Mouse (Mus musculus) gonadal fat pad, adult 2 months (tissue): Measurements from ENCODE around the gene Kazn. TPM values are rescaled to one million over a fixed set of nuclear protein-coding genes. Genes with fewer than 3 reads are reported as not detected.

Source experiments
- DNase-seq: peaks from one replicate; pipeline ENCODE4 v3.0.0-alpha.2; 2012; ENCODE audit warnings: low read depth
- polyA plus RNA-seq: library from polyadenylated mRNA; depleted of rRNA; stranded (reverse); fragments of >200 nt; gene quantifications from 2 replicates; pipeline ENCODE4 v1.2.3, GENCODE M21; 2012

Gene Kazn
- polyA plus RNA-seq, 1 experiment: 28.0 TPM

DNA sequence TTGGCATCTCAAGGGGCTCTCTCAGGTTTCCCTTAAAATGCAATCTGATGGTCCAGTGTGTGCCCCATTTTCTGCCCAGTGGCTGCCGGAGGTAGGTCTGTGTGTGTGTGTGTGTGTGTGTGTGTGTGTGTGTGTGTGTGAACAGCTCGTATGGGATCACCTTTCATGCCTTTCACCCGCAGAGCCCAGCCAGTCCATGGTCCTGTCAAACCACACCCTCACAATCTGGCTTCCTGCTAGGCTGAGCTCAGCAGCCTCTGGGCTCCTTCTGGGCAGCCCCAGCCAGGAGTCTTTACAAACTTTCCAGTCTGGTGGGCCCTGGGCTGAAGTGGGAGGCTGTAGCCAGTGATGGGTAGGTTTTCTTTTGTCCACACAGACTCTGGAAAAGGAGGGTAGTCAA lies 75.3 kb downstream of the Kazn start:
- DNase-seq: no peak

DNA sequence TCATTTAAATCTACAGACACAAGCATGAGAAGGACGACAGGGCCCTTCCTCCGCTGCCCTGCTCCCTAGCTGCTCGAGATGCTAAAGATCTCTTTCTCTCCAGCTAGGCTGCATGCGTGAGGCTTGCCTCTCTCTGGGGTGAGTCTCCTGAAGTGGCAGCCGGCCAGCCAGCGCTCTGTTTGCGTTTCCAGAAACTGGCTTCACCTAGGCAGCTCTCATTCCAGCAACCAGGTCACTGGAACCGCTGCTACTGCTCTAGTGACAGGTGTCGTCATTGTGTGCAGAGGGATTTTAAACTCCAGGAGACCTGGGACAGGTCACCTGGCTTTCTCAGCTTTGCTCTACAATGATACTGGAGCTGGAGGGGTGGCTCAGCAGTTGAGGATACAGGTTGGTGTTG lies 76.5 kb downstream of the Kazn start:
- DNase-seq: no peak

DNA sequence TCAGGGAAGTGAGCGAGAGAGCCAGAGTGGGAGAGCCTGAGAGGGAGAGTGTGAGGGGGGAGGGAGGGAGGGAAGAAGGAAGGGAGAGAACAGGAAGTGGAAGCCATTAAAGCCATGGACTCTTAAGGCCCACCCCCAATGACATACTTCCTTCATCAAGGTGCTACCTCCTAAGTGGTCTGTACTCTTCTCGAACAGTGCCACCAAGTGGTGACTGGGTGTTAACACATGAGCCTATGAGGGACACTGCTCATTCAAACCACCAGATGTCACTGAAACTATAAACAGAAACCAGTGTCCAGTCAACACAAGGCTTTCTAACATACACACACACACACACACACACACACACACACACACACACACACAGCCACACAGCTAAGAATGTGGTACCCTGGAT lies 77.1 kb downstream of the Kazn start:
- DNase-seq: no peak

DNA sequence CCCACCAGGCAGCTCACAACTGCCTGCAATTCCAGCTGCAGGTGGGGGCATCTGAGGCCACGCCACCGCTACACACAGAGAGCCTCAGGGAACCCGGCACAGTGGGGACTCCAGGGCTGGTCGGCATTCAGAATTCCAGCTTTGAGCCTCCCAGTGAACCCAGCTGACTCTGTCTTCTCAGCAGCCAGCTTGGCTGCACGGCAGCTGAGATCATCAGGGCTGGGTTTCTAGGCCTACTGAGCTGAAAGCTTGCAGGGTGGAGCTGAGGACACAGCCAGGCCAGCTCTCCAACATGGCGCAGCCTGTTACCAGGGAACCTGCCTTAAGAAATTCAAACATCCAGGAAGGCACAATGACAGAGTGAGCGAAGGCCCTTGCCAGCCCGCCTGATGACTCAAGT lies 79.2 kb downstream of the Kazn start:
- DNase-seq: no peak

DNA sequence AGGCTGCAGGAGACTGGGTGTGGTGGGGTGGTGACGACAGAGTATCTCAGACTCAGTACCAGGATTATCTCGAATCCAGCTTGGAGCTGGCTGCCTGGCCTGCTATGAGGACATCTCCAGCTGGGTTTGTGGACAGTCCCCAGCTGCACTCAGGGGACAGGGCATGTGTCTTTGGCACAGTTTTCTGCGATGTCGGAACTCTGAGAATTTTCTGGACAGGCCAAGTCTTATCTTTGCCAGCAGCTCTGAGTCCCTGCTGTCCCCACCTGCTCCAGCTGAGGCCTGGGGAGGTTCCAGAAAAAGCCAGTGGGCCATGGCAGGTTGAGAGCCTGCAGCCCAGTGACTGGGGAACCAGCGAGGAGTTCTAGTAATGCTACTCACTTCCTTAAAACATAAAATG lies 82.7 kb downstream of the Kazn start:
- DNase-seq: no peak

DNA sequence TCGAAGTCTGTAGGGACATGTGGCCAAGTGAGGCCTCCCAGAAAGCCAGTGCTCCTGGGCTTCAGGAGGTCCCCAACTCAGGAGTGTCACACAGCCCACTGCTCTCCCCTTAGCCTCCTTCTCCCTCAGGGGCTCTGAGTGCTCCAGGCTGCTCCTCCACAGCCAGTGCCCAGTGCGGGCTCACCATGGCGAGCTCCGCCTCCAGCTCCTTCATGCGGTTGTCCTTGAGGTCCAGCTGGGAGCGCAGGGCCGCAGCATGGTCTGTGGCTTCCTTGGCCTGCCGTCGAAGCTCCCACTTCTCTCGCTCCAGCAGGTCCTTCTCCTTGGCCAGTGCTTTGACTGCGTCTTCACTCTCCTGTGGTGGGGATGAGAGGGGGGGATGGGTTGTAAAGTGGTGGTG lies 85.0 kb downstream of the Kazn start:
- no peak for DNase-seq

DNA sequence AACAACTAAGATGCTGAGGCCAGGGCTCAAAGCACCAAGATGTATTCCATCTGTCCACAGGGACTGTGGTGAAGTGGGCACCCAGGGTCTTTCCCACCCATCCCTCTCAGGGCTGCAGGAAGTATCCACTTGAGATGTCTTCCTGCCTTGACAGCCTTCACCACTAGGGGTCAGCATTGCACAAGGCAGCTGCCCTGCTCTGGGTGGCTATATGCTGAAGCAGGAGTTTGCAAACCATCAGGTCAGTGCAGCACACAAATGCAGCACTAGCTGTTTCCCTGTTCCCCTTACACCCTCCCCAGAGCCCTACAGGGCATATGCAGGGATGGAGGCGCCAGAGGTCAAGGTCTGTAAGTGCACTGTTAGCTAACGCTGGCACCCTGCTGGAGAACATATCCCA lies 85.7 kb downstream of the Kazn start:
- DNase-seq: no peak

DNA sequence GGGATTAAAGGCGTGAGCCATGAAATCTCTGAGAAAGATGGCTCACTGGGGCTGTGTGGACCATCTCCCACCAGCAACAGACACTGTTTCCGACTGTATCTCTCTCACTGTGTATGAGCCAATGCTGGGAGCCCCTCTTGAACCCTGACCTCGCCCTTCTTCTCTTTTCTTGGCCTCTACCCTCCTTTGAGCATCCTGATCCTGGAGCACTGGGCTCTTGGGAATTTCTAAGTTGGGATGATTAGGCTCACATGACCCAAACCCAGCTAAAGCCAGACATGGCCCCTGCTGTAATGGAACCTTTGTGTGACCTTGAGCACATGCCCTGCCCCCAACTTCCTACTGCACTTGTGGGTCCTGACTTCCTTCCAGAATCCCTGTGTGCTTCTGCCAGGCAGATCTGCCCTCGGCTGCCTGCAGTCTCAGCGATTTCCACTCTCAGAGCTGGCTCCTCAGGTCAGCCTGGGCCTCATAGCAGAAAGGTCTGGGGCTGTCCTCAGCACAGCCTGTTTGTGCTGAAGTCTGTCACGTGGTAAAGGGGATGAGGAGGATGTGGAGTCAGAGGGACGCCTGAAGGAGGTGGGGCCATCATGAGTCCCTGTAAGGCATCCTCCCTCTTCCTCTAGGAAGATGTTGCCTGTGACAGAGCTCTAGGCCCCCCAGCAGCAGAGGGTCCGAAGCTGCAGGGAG lies 86.3 kb downstream of the Kazn start:
- no peak for DNase-seq

DNA sequence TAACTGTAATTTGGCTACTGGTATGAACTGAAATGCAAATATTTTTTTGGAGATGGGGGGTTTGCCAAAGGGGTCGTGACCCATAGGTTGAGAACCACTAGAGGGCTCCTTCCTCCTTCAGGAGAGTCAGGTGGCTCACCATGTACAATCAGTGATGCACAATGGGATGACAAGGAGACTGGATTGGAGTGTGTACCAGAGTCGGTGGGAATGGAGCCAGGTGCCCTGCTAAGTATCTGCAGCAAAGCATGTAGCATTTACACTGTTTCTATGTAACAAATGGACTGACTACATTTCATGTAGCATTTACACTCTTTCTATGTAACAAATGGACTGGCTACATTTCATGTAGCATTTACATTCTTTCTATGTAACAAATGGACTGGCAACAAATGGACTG lies 89.1 kb downstream of the Kazn start:
- no peak for DNase-seq

DNA sequence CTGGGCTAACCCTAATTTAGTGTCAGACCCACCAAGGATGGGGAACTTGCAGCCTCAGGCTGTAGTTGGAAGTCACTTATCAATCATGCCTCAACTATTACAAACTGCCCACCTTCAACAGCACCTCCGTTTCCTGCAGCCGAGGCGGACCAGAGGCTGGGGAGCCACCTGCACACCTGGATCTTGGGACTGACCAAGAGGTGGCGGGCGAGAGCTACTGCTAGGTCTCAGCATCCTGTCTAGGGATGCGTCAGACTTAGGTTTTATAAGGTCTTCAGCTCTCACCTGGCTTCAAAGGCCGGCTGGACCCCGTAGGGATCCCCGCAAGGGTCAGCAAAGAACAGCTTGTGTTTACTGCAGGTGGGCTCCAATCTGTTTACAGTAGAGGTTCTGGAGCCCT lies 90.0 kb downstream of the Kazn start:
- no peak for DNase-seq

DNA sequence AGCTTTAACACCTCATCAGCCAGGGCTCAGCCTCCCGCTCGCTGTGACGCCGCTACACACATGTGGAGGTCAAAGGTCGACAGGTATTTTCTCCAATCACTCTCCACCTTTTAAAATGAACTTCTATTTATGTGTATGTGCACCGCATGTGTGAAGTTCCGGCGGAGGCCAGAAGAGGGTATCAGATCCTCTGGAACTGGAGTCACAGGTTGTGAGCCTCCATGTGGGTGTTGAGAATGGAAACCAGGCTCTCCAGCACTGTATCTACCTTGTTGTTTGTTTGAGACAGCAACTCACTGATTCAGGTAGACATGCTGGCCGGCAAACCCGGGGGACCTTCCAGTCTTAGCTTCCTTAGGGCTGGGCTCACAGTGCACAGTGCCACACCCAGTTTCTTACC lies 91.5 kb downstream of the Kazn start:
- no peak for DNase-seq

DNA sequence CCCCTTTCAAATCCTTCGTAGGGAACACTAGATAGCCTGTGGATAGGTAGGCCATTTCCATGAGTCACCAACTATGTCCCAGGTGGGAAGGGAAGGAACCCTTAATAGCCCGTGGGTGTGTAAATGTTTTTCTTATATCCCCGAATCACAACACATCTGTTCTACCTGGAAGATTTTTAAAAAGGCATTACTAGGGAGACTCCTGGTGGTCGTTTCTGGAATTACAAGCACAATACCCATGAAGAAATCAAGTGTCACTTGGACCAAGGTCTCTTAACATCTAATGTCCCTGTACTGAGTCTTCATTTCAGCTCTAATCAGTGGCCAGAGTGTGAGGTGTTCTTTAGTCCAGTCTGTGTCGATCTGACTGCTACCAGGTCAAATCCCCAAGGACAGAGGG lies 95.1 kb downstream of the Kazn start:
- DNase-seq: no peak

DNA sequence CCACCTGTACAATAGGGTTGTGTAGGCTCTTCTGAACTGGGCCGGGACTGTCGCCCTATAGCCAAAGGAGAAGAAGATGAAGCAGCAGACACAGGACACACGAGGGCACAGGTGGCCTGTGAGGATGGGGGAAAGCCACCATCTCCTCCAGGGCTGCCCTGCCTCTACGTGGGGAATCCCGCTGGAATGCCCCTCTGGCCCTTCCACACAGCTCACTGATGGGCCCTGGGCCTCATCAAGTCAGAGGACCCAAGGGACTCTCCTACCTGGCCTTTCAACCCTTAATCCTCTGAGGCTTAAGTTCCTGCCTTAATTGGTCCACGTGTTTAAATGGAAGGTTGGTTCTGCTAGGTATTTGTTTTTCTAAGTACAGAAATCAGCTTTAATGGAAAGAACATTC lies 95.9 kb downstream of the Kazn start:
- DNase-seq: no peak

DNA sequence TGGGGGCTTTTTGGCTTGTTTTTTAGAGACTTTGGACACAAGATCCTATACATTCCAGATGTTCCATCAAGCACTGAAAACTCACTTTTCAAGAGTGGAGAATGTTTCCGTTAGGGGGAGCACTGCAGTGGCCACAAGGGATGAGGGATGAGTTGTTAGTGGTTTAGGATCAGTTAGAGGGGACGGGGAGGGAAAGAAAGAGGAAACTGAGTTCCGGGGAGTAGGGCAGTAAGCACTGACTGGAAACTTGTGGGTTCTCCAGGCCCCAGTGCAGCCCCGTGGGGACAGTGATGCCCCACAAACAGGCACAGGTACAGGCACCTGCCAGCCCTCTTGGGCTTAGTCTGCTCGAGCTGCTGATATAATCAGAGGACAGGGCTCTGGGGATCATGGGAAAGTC lies 99.5 kb downstream of the Kazn start:
- DNase-seq: no peak

DNA sequence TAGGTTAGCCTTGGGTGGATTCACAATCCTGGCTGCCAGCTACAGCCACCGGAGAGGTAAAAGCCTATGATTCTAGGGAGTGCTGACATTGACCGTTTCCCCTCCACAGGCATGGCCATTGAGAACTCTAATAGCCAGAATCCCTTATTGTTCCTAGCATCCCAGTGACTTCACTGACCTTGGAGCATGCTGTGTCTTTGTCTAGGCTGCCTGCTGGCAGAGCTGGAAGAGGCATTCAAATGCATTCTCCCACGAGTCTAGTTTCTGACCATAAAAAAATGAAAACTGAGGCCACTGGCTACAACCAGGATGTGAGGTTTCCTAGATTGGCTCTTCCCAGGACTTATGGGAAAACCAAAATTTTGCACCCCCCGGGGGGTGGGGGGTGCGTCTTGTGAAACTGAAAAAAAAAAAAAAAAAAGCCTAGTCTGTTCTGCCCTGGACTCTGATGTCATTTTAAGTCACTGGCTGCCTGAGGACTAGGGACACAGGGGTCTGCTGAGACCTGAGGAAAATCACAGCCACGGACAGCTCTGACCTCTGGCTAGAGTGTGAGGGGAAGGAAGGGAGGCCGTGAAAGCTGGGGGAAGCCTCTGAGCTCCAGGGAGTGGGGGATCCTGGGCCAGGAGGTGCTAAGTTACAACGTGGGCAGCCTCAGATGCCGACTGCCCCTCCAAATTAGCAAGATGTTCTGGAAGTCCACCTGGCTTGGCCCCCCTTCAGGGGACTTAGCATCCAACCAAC lies 100.7 kb downstream of the Kazn start:
- no peak for DNase-seq

DNA sequence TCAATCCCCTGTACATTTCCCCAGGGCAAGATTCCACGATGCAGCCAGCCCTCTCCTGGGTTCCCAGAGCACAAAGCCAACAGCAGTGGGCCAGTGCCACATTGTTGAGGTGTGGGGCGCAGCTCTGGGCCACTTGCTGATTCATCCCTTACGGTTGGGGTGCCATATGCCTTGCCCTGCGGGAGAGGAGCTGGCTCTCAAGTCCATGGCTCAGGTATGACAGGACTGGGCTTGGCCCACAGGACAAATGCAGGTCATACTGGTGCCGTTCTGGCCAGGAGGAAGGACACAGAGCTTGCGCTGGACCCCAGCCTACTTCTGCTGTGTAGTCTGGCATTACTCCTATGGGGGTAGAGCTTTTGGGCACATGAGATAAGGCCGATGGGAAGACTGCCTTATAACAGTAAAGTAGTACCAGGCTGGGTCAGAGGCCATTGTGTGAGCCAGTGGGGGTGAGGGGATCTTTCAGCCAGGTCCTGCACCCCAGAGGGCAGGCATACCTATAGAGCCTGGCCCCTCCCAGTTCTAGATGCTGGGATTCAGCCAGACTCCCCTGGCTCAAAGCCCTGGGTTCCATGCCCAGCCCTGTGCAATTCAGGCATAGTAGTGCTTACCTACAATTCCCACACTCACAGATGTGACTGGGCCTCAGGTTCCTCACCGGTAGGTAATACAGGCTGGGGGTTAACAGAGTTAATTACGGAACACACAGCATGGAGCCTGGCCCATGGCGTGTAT lies 102.3 kb downstream of the Kazn start:
- no peak for DNase-seq

DNA sequence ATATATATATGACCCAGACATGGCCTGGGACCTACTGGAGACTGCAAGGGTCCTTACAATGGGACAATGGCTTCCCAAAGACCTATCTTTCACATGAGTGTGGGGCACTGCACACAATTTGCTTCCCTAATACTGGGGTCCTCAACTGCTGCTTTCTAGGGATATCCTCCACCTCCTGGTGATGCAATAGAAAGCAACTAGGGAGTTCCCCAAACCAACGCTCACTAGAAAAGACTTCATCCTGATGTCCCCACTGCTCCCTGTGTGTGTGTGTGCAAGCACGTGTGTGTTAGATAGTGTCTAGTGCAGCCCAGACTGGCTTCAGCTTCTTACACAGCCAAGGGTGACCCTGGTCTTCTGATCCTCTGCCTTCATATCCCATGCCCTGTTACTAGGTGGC lies 103.7 kb downstream of the Kazn start:
- no peak for DNase-seq

DNA sequence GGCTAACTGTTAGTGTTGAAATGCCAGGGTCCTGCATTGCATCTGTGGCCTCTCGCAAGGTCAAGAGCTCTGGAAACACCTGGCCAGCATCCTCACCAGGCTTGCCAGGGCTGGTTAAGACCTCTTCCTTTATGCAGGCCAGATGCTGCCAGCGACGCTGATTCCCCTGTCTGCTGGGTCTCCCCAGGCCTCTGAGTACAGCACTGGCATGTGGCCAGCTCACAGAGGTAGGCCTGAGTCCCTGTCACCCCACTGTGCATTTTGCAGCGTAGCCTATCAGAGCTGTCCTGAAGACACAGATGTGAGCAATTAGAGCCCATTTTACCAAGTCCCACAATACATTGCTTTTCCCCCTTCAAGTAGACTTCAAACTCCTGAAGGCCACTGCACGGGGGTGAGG lies 109.0 kb downstream of the Kazn start:
- DNase-seq: no peak

DNA sequence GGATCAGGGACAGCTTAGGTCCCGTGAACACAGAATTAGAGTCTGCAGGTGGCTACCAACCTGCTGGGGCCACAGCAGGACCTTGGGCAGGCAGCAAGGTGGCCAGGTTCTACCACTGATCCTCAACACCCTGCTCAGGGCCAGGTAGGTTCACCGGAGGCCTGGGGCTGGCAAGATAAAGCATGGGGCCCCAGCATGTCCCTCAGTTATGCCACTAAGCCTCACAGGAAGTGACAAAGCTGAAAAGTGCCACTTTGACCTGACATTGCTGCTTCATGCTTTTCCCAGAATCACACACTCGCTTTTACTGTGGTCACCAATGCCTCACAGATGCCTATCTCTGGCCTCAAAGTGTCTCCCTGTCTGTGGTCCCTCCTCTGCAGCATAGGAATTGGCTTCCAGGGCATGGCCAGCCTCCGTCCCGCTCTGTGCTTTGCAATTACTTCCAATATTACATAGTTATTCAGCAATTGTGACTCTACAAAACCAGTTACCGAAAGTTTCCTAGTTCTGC lies 111.9 kb downstream of the Kazn start:
- DNase-seq: no peak

DNA sequence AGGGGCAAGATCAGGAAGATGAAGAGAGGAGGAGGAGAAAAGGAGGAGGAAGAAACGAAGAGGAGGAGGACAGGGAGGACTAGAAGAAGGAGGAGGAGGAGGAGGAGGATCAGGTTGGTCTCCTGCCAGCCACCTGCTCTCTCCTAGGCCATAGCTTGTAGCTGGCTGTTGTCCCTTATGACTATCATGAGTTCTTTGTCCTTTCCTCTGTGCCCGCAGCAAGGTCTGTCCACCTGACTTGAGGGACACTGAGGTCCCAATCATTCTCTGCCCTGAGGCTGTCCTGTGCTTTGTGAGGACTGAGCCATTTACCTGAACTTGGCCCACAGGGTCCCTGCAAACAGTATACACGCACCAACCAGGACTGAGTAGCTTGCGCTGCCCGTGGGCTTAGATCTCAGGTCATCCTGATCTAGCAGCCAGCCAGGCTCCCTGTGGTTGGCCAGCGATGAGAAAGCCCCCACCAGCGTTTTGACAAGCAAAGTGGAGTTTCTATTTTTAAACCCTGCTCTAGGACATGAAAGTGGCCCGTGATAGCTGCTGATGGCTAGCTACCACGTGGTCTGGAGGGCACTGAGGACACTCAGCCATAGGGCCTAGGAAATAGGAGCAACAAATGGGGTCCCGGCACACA lies 112.4 kb downstream of the Kazn start:
- DNase-seq: no peak

DNA sequence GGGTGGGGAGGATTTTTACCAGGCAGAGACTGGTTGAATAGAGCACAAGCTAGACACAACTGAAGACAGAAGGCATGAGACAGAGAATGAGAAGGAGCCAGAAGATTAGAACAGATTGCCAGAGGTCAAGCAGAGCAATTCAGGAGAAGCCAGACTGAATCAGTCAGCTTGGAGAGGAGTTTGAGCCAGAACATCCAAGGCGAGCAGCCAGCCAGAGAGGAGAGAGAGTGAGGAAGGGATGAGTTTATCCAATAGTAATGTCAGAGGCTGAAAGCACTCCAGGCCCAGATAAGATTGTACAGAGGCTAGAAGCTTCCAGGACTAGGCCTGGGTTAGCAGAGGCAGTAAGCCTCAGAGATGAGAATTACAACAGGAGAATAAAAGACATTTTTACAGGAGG lies 118.0 kb downstream of the Kazn start:
- DNase-seq: no peak

DNA sequence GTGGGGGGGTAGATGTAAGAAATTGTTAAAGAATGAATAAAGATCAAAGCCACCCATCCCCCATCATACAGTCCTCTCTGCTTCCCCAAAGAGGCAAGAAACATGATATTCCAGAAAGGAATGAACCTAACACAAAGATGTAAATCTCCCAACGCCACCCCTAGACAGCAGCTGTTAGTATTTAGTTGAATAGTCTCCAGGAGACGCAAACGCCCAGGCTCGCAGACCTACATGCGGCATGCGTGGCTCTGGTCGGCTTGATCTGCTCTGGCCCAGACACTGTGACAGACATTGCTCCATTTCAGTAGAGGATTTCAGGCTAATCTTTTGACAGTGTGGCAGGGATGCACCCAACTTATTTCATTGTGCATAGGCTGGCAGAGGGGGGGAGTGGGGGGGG lies 120.7 kb downstream of the Kazn start:
- no peak for DNase-seq
